Mouse (Mus musculus): ENCODE results near the gene Syn2. TPM values are rescaled to one million over a fixed set of nuclear protein-coding genes. Genes with fewer than 3 reads are reported as not detected.

Syn2 gene
- 1.0 and 1.3 TPM in 2 replicates for polyA plus RNA-seq (2015; fragmentation: Nextera tagmentation; extraction: Ambion mirVana)

- peaks cover 47% of the 10 kb centered on the region for H3K27me3 ChIP-seq
These were observed at the start of gene Syn2 for GRCm38 (mm10) chr6:115134501-115135331. Gene Syn2, plus strand, starts transcription at chr6:115134902.

GRCm38 (mm10) chr6:115085274-115085841 is 49.3 kb upstream of the Syn2 start:
- Histone ChIP-seq H3K4me3 (no peak overlapping the region), H3K27ac (no peak overlapping the region), H3K9me3 (no peaks in the 10 kb centered on the region), H3K4me1 (0 out of 2 replicates have a peak, but pooled peaks cover 3% of the 10 kb centered on the region), H3K36me3 (no peaks in the 10 kb centered on the region), H3K4me2 (no peak overlapping the region), H3K9ac (no peak overlapping the region), H3K27me3 (0 out of 2 replicates have a peak, but pooled peaks cover 4% of the 10 kb centered on the region)
- no peak for ATAC-seq (ENCODE audit: insufficient number of reproducible peaks, insufficient read depth, low FRiP score, low TSS enrichment, low read depth)
- WGBS = 49% methylated on average over 9 of the region's 9 CpGs

More at GRCm38 (mm10) chr6:115134501-115135331, at the start of gene Syn2:
- Histone ChIP-seq H3K36me3 (no peaks in the 10 kb centered on the region), H3K9ac (peak within 1 kb of the TSS; percentile 72), H3K9me3 (no peaks in the 10 kb centered on the region), H3K4me1 (peaks cover 11% of the 10 kb centered on the region), H3K4me3 (peak within 1 kb of the TSS; percentile 62), H3K4me2 (peak within 1 kb of the TSS; percentile 94), H3K27ac (no peak within 1 kb of the TSS)
- WGBS = under 1% methylated on average over 64 of the region's 75 CpGs
- ATAC-seq (ENCODE audit: insufficient number of reproducible peaks, insufficient read depth, low FRiP score, low TSS enrichment, low read depth) = peak; percentile 84

GRCm38 (mm10) chr6:115088314-115089106 is 46.2 kb upstream of the Syn2 start:
- no peak overlapping the region for H3K4me2 ChIP-seq

DNA sequence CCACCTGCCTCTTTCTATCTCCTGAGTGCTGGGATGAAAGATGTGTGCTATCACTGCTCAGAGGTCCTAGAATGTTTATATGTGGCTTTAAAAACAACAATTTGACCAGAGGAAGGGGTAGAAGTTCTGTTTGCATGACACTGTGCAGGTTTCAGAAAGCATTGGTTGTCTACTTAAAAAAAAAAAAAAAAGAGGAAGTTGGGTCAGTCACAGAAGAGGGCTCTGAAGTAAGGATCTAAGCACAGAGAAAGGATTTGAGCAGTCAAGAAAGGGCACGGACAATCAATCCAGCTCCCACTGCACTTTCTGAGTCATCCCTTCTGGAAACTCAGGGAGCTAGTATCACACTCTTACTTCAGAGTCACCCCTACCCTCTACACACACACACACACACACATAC is 43.0 kb upstream of the Syn2 start:
- ATAC-seq (ENCODE audit: insufficient number of reproducible peaks, insufficient read depth, low FRiP score, low TSS enrichment, low read depth) = no peak
- no peaks in the 10 kb centered on the region for H3K9me3 ChIP-seq

More at GRCm38 (mm10) chr6:115088314-115089106, 46.2 kb upstream of the Syn2 start:
- no peaks in the 10 kb centered on the region for H3K9me3 ChIP-seq
- H3K4me1 ChIP-seq = no peaks in the 10 kb centered on the region
- H3K36me3 ChIP-seq = no peaks in the 10 kb centered on the region
- H3K9ac ChIP-seq = no peak overlapping the region
- ATAC-seq (ENCODE audit: insufficient number of reproducible peaks, insufficient read depth, low FRiP score, low TSS enrichment, low read depth) = no peak
- H3K4me3 ChIP-seq = no peak overlapping the region
- 0 out of 2 replicates have a peak, but pooled peaks cover 4% of the 10 kb centered on the region for H3K27me3 ChIP-seq
- 65% methylated on average over 7 of the region's 7 CpGs for WGBS
- no peak overlapping the region for H3K27ac ChIP-seq

GRCm38 (mm10) chr6:115102542-115102941 is 32.2 kb upstream of the Syn2 start:
- ATAC-seq (ENCODE audit: insufficient number of reproducible peaks, insufficient read depth, low FRiP score, low TSS enrichment, low read depth) = no peak
- WGBS = 73% methylated on average over 4 of the region's 4 CpGs
- no peaks in the 10 kb centered on the region for H3K9me3 ChIP-seq

More for the DNA sequence above, 43.0 kb upstream of the Syn2 start:
- H3K4me2 ChIP-seq = no peak overlapping the region
- no peak overlapping the region for H3K27ac ChIP-seq
- no peak overlapping the region for H3K9ac ChIP-seq
- no peak overlapping the region for H3K4me3 ChIP-seq
- H3K36me3 ChIP-seq = no peaks in the 10 kb centered on the region
- H3K4me1 ChIP-seq = no peaks in the 10 kb centered on the region
- WGBS = 75% methylated on average over 1 of the region's 1 CpGs
- H3K27me3 ChIP-seq = no peaks in the 10 kb centered on the region

GRCm38 (mm10) chr6:115111426-115111825 is 23.3 kb upstream of the Syn2 start:
- WGBS = 61% methylated on average over 1 of the region's 1 CpGs
- ATAC-seq (ENCODE audit: insufficient number of reproducible peaks, insufficient read depth, low FRiP score, low TSS enrichment, low read depth) = no peak
- no peak overlapping the region for H3K9ac ChIP-seq
- H3K4me2 ChIP-seq = no peak overlapping the region
- H3K27ac ChIP-seq = no peak overlapping the region
- H3K27me3 ChIP-seq = no peaks in the 10 kb centered on the region; the same call in 1 of the 2 replicates
- no peaks in the 10 kb centered on the region for H3K4me1 ChIP-seq
- H3K9me3 ChIP-seq = no peaks in the 10 kb centered on the region
- H3K4me3 ChIP-seq = no peak overlapping the region
- H3K36me3 ChIP-seq = no peaks in the 10 kb centered on the region

More at GRCm38 (mm10) chr6:115102542-115102941, 32.2 kb upstream of the Syn2 start:
- Histone ChIP-seq H3K9ac (no peak overlapping the region), H3K36me3 (no peaks in the 10 kb centered on the region), H3K4me2 (no peak overlapping the region), H3K27me3 (no peaks in the 10 kb centered on the region; the same call in 1 of the 2 replicates), H3K4me1 (no peaks in the 10 kb centered on the region), H3K4me3 (no peak overlapping the region), H3K27ac (no peak overlapping the region)

- H3K27ac ChIP-seq = no peak overlapping the region
- H3K4me1 ChIP-seq = peaks cover 11% of the 10 kb centered on the region
- no peaks in the 10 kb centered on the region for H3K9me3 ChIP-seq
- no peak for ATAC-seq (ENCODE audit: insufficient number of reproducible peaks, insufficient read depth, low FRiP score, low TSS enrichment, low read depth)
- WGBS = 85% methylated on average over 4 of the region's 4 CpGs
- no peak overlapping the region for H3K9ac ChIP-seq
- H3K4me3 ChIP-seq = no peak overlapping the region
- H3K27me3 ChIP-seq = peaks cover 9% of the 10 kb centered on the region; the same call in 1 of the 2 replicates
- no peak overlapping the region for H3K4me2 ChIP-seq
- H3K36me3 ChIP-seq = no peaks in the 10 kb centered on the region
These were observed 12.5 kb upstream of the Syn2 start for GRCm38 (mm10) chr6:115122181-115122580.

DNA sequence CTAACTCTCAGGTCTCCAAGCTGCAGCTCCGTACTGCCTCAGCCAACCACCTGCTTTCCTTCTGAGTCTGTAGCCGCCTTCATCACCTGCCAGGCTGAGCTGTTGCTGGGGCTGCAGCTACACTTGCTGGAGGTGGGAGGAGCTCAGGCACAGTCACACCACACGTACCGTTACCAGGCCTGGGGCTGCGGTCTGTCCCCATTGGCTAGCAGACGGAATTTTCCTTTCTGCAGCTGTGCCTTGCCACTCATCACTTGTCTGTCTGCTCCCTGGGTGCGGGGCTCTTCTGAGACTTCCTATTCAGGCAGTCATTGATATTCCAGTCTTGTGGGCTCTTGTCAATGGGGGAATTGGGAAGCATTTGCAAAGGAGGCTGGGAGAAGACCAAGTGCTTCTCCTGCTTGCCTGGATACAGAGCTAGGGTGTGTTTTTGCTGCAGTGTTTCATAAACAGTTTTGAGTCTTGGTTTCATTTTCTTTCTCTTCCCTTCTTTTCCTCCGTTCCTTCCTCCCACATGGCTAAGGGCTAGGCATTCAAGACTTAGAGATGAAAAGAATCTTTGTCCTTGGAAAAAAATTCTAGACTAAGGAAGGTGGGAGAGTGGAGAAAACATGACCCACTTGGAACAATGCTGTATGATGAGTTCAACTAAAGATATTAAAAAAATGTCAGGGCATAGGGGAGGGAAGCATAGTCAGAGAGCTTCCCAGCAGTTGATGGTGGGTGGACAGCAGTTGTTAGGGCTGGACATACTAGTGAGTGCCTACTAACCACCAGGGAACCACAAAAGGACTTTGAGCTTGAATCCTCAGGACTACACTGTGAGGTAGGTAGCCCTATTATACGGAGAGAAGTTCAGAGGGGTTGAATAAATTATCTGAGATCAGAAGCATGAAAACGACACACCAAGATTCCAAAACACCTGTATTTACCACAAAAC is 11.2 kb upstream of the Syn2 start:
- no peaks in the 10 kb centered on the region for H3K9me3 ChIP-seq
- ATAC-seq (ENCODE audit: insufficient number of reproducible peaks, insufficient read depth, low FRiP score, low TSS enrichment, low read depth) = no peak
- peak overlapping the region; percentile 28 for H3K4me2 ChIP-seq
- peaks cover 11% of the 10 kb centered on the region for H3K4me1 ChIP-seq
- H3K4me3 ChIP-seq = no peak overlapping the region
- H3K27me3 ChIP-seq = peaks cover 9% of the 10 kb centered on the region; the same call in 1 of the 2 replicates
- no peak overlapping the region for H3K27ac ChIP-seq
- H3K36me3 ChIP-seq = no peaks in the 10 kb centered on the region
- H3K9ac ChIP-seq = no peak overlapping the region
- 25% methylated on average over 10 of the region's 10 CpGs for WGBS

GRCm38 (mm10) chr6:115124675-115125357 is 9.9 kb upstream of the Syn2 start:
- H3K4me1 ChIP-seq = peaks cover 11% of the 10 kb centered on the region
- whole genome bisulfite sequencing = 75% methylated on average over 2 of the region's 2 CpGs
- no peaks in the 10 kb centered on the region for H3K36me3 ChIP-seq
- no peak overlapping the region for H3K9ac ChIP-seq
- no peaks in the 10 kb centered on the region for H3K9me3 ChIP-seq
- no peak overlapping the region for H3K4me2 ChIP-seq
- no peak overlapping the region for H3K4me3 ChIP-seq
- H3K27ac ChIP-seq = no peak overlapping the region
- no peak for ATAC-seq (ENCODE audit: insufficient number of reproducible peaks, insufficient read depth, low FRiP score, low TSS enrichment, low read depth)
- peaks cover 9% of the 10 kb centered on the region; the same call in 1 of the 2 replicates for H3K27me3 ChIP-seq

- Histone ChIP-seq H3K27ac (no peak overlapping the region), H3K4me3 (no peak overlapping the region), H3K36me3 (no peaks in the 10 kb centered on the region), H3K9ac (no peak overlapping the region), H3K4me1 (peaks cover 11% of the 10 kb centered on the region), H3K4me2 (no peak overlapping the region), H3K27me3 (peaks cover 9% of the 10 kb centered on the region; the same call in 1 of the 2 replicates), H3K9me3 (no peaks in the 10 kb centered on the region)
- WGBS = 67% methylated on average over 1 of the region's 1 CpGs
- ATAC-seq (ENCODE audit: insufficient number of reproducible peaks, insufficient read depth, low FRiP score, low TSS enrichment, low read depth) = no peak
These were observed 9.4 kb upstream of the Syn2 start for GRCm38 (mm10) chr6:115125358-115125720.
